Mouse (Mus musculus) gastrocnemius, postnatal 25 days (tissue): Measurements from ENCODE around the gene Jade3. TPM values are rescaled to one million over a fixed set of nuclear protein-coding genes. Genes with fewer than 3 reads are reported as not detected.

Experiments
- DNase-seq: peaks from one replicate; pipeline ENCODE4 v3.0.0; 2022
- total RNA-seq, 2 experiments: library from RNA; stranded (reverse); gene quantifications; 1 replicate in 1 of 2; 2 replicates in 1 of 2; pipeline ENCODE4 v1.2.3; 2021

The Jade3 gene
- total RNA-seq, 2 experiments from 2014 or later = 0.72 to 0.95 TPM

GRCm38 (mm10) chrX:20548011-20548879, 122.8 kb downstream of the Jade3 start:
- DNase-seq = no peak

- no peak for DNase-seq
These were observed 123.5 kb downstream of the Jade3 start for GRCm38 (mm10) chrX:20548880-20549440.

- no peak for DNase-seq
These were observed 124.0 kb downstream of the Jade3 start, which contains the start of gene Rgn for GRCm38 (mm10) chrX:20549532-20549931. Gene Rgn, plus strand, starts transcription at chrX:20549787.

GRCm38 (mm10) chrX:20552199-20552598, 126.7 kb downstream of the Jade3 start:
- no peak for DNase-seq

GRCm38 (mm10) chrX:20561846-20562245, 136.4 kb downstream of the Jade3 start:
- DNase-seq = no peak

- no peak for DNase-seq
These were observed 138.5 kb downstream of the Jade3 start for GRCm38 (mm10) chrX:20563941-20564340.

Other genes starting within 250 kb of the Jade3 start
- gene Slc9a7, start 133.9 kb upstream of the Jade3 start, total RNA-seq = 1 to 10 TPM; 5.8 to 8.9 TPM
- 1 to 10 TPM; 4.2 to 5.1 TPM for gene Rp2, start 61.2 kb upstream of the Jade3 start, total RNA-seq
- gene Rgn, start 124.1 kb downstream of the Jade3 start, total RNA-seq = not detected
- 10 to 100 TPM; 11.4 to 11.8 TPM for gene Rbm10, start 191.8 kb downstream of the Jade3 start, total RNA-seq
- gene Ndufb11, start 191.9 kb downstream of the Jade3 start, total RNA-seq = 100 to 1,000 TPM; 429 TPM
- gene Uba1, start 232.6 kb downstream of the Jade3 start, total RNA-seq = 100 to 1,000 TPM; 134 to 145 TPM